Mouse (Mus musculus): Measurements from ENCODE around the gene Ilkap. TPM values are rescaled to one million over a fixed set of nuclear protein-coding genes. Genes with fewer than 3 reads are reported as not detected.
A peak's percentile ranks its signal among the peaks of the same experiment; 100 is the strongest.

The Ilkap gene
- polyA plus RNA-seq, 1 experiment from 2014 or later, result 159 TPM

GRCm38 (mm10) chr1:91411631-91412285 is 13.1 kb upstream of the Ilkap start:
- peaks cover 12% of the 10 kb centered on the region for H3K4me1 ChIP-seq (replicated peaks; ENCODE audit: control insufficient read depth, insufficient read depth, low read length)
- peak overlapping the region; percentile 90 for H3K9ac ChIP-seq (ENCODE audit: low read depth, low read length)
- H3K36me3 ChIP-seq (ENCODE audit: control insufficient read depth, insufficient read depth, low read length), result no peaks in the 10 kb centered on the region
- H3K27ac ChIP-seq (ENCODE audit: low read depth, low read length), result no peak overlapping the region
- H3K4me2 ChIP-seq, result peak overlapping the region; percentile 99
- ATAC-seq (replicated peaks; ENCODE audit: low FRiP score) (no peak), DNase-seq (ENCODE audit: low spot score) (no peak)
- H3K27me3 ChIP-seq (replicated peaks; ENCODE audit: control insufficient read depth, insufficient read depth, low read length), result no peaks in the 10 kb centered on the region
- peak overlapping the region; percentile 79 for H3K4me3 ChIP-seq (ENCODE audit: low read depth, low read length)
- WGBS, result 69% methylated on average over 8 of the region's 8 CpGs
- no peaks in the 10 kb centered on the region for H3K9me3 ChIP-seq (ENCODE audit: control insufficient read depth, low read length)

- peaks cover 7% of the 10 kb centered on the region for H3K4me1 ChIP-seq (replicated peaks; ENCODE audit: control insufficient read depth, insufficient read depth, low read length)
- ATAC-seq (replicated peaks; ENCODE audit: low FRiP score) (no peak), DNase-seq (ENCODE audit: low spot score) (no peak)
- 67% methylated on average over 4 of the region's 4 CpGs for WGBS
- H3K4me3 ChIP-seq (ENCODE audit: low read depth, low read length), result no peak overlapping the region
- H3K27me3 ChIP-seq (replicated peaks; ENCODE audit: control insufficient read depth, insufficient read depth, low read length), result peaks cover 8% of the 10 kb centered on the region
- no peaks in the 10 kb centered on the region for H3K36me3 ChIP-seq (ENCODE audit: control insufficient read depth, insufficient read depth, low read length)
- H3K9me3 ChIP-seq (ENCODE audit: control insufficient read depth, low read length), result no peaks in the 10 kb centered on the region
- no peak overlapping the region for H3K4me2 ChIP-seq
- H3K9ac ChIP-seq (ENCODE audit: low read depth, low read length), result no peak overlapping the region
- no peak overlapping the region for H3K27ac ChIP-seq (ENCODE audit: low read depth, low read length)
These were observed 9.2 kb upstream of the Ilkap start for GRCm38 (mm10) chr1:91407819-91408218.

GRCm38 (mm10) chr1:91405406-91406169 is 7.0 kb upstream of the Ilkap start:
- H3K4me1 ChIP-seq (replicated peaks; ENCODE audit: control insufficient read depth, insufficient read depth, low read length), result no peaks in the 10 kb centered on the region
- 47% methylated on average over 23 of the region's 23 CpGs for WGBS
- no peak for ATAC-seq (replicated peaks; ENCODE audit: low FRiP score)

GRCm38 (mm10) chr1:91404976-91405375 is 6.4 kb upstream of the Ilkap start:
- DNase-seq (ENCODE audit: low spot score) (no peak), ATAC-seq (replicated peaks; ENCODE audit: low FRiP score) (no peak)
- H3K4me2 ChIP-seq, result no peak overlapping the region
- no peak overlapping the region for H3K27ac ChIP-seq (ENCODE audit: low read depth, low read length)
- H3K4me3 ChIP-seq (ENCODE audit: low read depth, low read length), result no peak overlapping the region
- no peaks in the 10 kb centered on the region for H3K9me3 ChIP-seq (ENCODE audit: control insufficient read depth, low read length)
- WGBS, result 30% methylated on average over 1 of the region's 1 CpGs
- peaks cover 8% of the 10 kb centered on the region for H3K27me3 ChIP-seq (replicated peaks; ENCODE audit: control insufficient read depth, insufficient read depth, low read length)
- no peaks in the 10 kb centered on the region for H3K4me1 ChIP-seq (replicated peaks; ENCODE audit: control insufficient read depth, insufficient read depth, low read length)
- H3K36me3 ChIP-seq (ENCODE audit: control insufficient read depth, insufficient read depth, low read length), result no peaks in the 10 kb centered on the region
- no peak overlapping the region for H3K9ac ChIP-seq (ENCODE audit: low read depth, low read length)

More at GRCm38 (mm10) chr1:91405406-91406169, 7.0 kb upstream of the Ilkap start:
- peaks cover 8% of the 10 kb centered on the region for H3K27me3 ChIP-seq (replicated peaks; ENCODE audit: control insufficient read depth, insufficient read depth, low read length)
- no peaks in the 10 kb centered on the region for H3K36me3 ChIP-seq (ENCODE audit: control insufficient read depth, insufficient read depth, low read length)
- no peak overlapping the region for H3K4me2 ChIP-seq
- no peak overlapping the region for H3K9ac ChIP-seq (ENCODE audit: low read depth, low read length)
- no peak overlapping the region for H3K27ac ChIP-seq (ENCODE audit: low read depth, low read length)
- no peaks in the 10 kb centered on the region for H3K9me3 ChIP-seq (ENCODE audit: control insufficient read depth, low read length)
- no peak overlapping the region for H3K4me3 ChIP-seq (ENCODE audit: low read depth, low read length)
- no peak for DNase-seq (ENCODE audit: low spot score)

GRCm38 (mm10) chr1:91397927-91398259 is 722 bp downstream of the Ilkap start:
- DNase-seq (ENCODE audit: low spot score) (no peak), ATAC-seq (replicated peaks; ENCODE audit: low FRiP score) (no peak)
- Histone ChIP-seq H3K27ac (ENCODE audit: low read depth, low read length) (peak overlapping the region; percentile 89), H3K9ac (ENCODE audit: low read depth, low read length) (peak overlapping the region; percentile 90), H3K36me3 (ENCODE audit: control insufficient read depth, insufficient read depth, low read length) (peaks cover 18% of the 10 kb centered on the region; the same call in 1 of the 2 replicates), H3K27me3 (replicated peaks; ENCODE audit: control insufficient read depth, insufficient read depth, low read length) (no peaks in the 10 kb centered on the region), H3K9me3 (ENCODE audit: control insufficient read depth, low read length) (no peaks in the 10 kb centered on the region), H3K4me3 (ENCODE audit: low read depth, low read length) (peak overlapping the region; percentile 84), H3K4me2 (peak overlapping the region; percentile 90), H3K4me1 (replicated peaks; ENCODE audit: control insufficient read depth, insufficient read depth, low read length) (peaks cover 12% of the 10 kb centered on the region; the same call in 1 of the 2 replicates)
- 1% methylated on average over 12 of the region's 12 CpGs for WGBS

GRCm38 (mm10) chr1:91390369-91390768 is 8.2 kb downstream of the Ilkap start:
- Histone ChIP-seq H3K9ac (ENCODE audit: low read depth, low read length) (no peak overlapping the region), H3K9me3 (ENCODE audit: control insufficient read depth, low read length) (no peaks in the 10 kb centered on the region), H3K4me1 (replicated peaks; ENCODE audit: control insufficient read depth, insufficient read depth, low read length) (no peaks in the 10 kb centered on the region), H3K27ac (ENCODE audit: low read depth, low read length) (no peak overlapping the region), H3K27me3 (replicated peaks; ENCODE audit: control insufficient read depth, insufficient read depth, low read length) (no peaks in the 10 kb centered on the region), H3K4me3 (ENCODE audit: low read depth, low read length) (no peak overlapping the region), H3K36me3 (ENCODE audit: control insufficient read depth, insufficient read depth, low read length) (peaks cover 44% of the 10 kb centered on the region), H3K4me2 (no peak overlapping the region)
- 91% methylated on average over 5 of the region's 5 CpGs for WGBS
- DNase-seq (ENCODE audit: low spot score) (no peak), ATAC-seq (replicated peaks; ENCODE audit: low FRiP score) (no peak)

- no peak for ATAC-seq (replicated peaks; ENCODE audit: low FRiP score)
- Histone ChIP-seq H3K36me3 (ENCODE audit: control insufficient read depth, insufficient read depth, low read length) (peaks cover 61% of the 10 kb centered on the region), H3K9ac (ENCODE audit: low read depth, low read length) (no peak overlapping the region), H3K4me2 (no peak overlapping the region), H3K4me1 (replicated peaks; ENCODE audit: control insufficient read depth, insufficient read depth, low read length) (no peaks in the 10 kb centered on the region), H3K9me3 (ENCODE audit: control insufficient read depth, low read length) (no peaks in the 10 kb centered on the region), H3K4me3 (ENCODE audit: low read depth, low read length) (no peak overlapping the region), H3K27ac (ENCODE audit: low read depth, low read length) (no peak overlapping the region), H3K27me3 (replicated peaks; ENCODE audit: control insufficient read depth, insufficient read depth, low read length) (no peaks in the 10 kb centered on the region)
- 93% methylated on average over 4 of the region's 4 CpGs for WGBS
- no peak for DNase-seq (ENCODE audit: low spot score)
These were observed 17.5 kb downstream of the Ilkap start for GRCm38 (mm10) chr1:91381091-91381471.

GRCm38 (mm10) chr1:91380453-91381090 is 18.0 kb downstream of the Ilkap start:
- Histone ChIP-seq H3K27ac (ENCODE audit: low read depth, low read length) (no peak overlapping the region), H3K9ac (ENCODE audit: low read depth, low read length) (no peak overlapping the region), H3K4me2 (no peak overlapping the region), H3K4me1 (replicated peaks; ENCODE audit: control insufficient read depth, insufficient read depth, low read length) (no peaks in the 10 kb centered on the region), H3K27me3 (replicated peaks; ENCODE audit: control insufficient read depth, insufficient read depth, low read length) (no peaks in the 10 kb centered on the region), H3K36me3 (ENCODE audit: control insufficient read depth, insufficient read depth, low read length) (peaks cover 66% of the 10 kb centered on the region), H3K9me3 (ENCODE audit: control insufficient read depth, low read length) (no peaks in the 10 kb centered on the region), H3K4me3 (ENCODE audit: low read depth, low read length) (no peak overlapping the region)
- ATAC-seq (replicated peaks; ENCODE audit: low FRiP score) (peak; percentile 74), DNase-seq (ENCODE audit: low spot score) (peak; percentile 56)
- WGBS, result 68% methylated on average over 7 of the region's 7 CpGs

All from liver, embryonic 11.5 days (tissue).